Mouse (Mus musculus): ENCODE results near the gene Glp2r.

DNA sequence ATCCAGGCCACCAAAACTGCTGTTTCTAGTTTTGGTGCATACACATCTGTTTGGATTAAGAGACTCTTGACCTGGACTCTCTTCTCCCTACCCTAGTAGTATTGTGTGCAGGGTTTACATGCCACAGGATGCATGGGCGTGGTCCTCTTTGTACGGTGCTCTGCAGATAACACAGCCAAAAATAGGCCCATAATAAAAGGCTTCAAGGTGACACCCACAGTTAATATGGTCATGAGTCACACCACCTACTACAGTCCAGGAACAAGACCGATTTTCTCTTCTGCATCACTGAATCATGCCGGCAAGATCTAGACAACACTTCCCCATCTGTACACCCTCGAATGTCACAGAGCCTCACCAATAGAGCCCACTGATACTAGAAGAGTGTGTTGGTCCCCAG is 49.5 kb downstream of the Glp2r start:
- no peak for TF ChIP-seq CTCF (IDR thresholded peaks at IDR 0.05; ENCODE audit: low read depth, low read length)
- no peak for TF ChIP-seq POLR2A (IDR thresholded peaks at IDR 0.05; ENCODE audit: extremely low read depth, insufficient read depth, low read length)
